Mouse (Mus musculus): ENCODE measurements around the gene Gnpnat1. TPM values are rescaled to one million over a fixed set of nuclear protein-coding genes. Genes with fewer than 3 reads are reported as not detected.

Gnpnat1 gene
- polyA plus RNA-seq, 1 experiment: 12.5 TPM

DNA sequence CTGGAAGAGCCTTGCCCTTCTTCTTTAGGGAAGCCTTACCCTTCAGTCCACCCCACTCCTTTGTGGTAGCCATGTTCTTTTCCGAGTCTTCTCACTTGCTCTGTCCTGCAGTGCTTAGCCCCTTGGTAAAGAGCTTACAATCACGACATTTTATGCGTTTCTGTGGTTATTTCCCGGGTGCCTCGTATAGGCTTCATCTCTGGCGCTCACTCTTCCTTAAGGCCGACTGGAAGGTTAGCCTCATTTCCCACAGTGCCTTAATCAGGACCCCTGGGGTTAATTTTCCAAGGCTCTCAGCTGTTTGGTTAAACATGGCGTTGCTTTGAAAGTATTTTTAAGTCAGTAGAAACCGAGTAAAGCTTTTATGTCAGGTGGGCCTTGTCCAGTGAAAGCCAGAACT lies 34.7 kb upstream of the Gnpnat1 start:
- Histone ChIP-seq H3K4me3 (ENCODE audit: insufficient read depth, low read length) (no peak overlapping the region), H3K27ac (ENCODE audit: insufficient read depth, low read depth, low read length) (no peak overlapping the region), H3K4me1 (ENCODE audit: control insufficient read depth, insufficient read depth, low read length) (no peaks in the 10 kb centered on the region)
- TF ChIP-seq CTCF (IDR thresholded peaks at IDR 0.05; ENCODE audit: low read depth, low read length) (no peak), POLR2A (IDR thresholded peaks at IDR 0.05; ENCODE audit: borderline replicate concordance, low read depth, low read length) (no peak)

DNA sequence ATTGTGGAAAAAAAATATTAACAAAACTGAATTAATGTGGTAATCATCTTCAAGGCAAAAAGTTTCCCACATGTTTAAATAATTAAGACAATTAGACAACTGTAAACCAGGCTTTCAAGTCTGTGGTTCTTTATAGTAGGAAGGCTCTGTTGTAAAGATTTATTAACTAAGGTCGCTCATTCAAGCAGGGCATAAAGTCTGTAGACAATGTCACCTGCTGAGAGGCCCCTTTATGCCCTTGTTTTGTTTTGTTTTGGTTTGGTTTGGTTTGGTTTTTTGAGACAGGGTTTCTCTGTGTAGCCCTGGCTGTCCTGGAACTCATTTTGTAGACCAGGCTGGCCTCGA lies 34.2 kb upstream of the Gnpnat1 start:
- TF ChIP-seq POLR2A (IDR thresholded peaks at IDR 0.05; ENCODE audit: borderline replicate concordance, low read depth, low read length) (no peak), CTCF (IDR thresholded peaks at IDR 0.05; ENCODE audit: low read depth, low read length) (no peak)
- H3K4me1 ChIP-seq (ENCODE audit: control insufficient read depth, insufficient read depth, low read length): no peaks in the 10 kb centered on the region
- H3K27ac ChIP-seq (ENCODE audit: insufficient read depth, low read depth, low read length): no peak overlapping the region
- no peak overlapping the region for H3K4me3 ChIP-seq (ENCODE audit: insufficient read depth, low read length)

DNA sequence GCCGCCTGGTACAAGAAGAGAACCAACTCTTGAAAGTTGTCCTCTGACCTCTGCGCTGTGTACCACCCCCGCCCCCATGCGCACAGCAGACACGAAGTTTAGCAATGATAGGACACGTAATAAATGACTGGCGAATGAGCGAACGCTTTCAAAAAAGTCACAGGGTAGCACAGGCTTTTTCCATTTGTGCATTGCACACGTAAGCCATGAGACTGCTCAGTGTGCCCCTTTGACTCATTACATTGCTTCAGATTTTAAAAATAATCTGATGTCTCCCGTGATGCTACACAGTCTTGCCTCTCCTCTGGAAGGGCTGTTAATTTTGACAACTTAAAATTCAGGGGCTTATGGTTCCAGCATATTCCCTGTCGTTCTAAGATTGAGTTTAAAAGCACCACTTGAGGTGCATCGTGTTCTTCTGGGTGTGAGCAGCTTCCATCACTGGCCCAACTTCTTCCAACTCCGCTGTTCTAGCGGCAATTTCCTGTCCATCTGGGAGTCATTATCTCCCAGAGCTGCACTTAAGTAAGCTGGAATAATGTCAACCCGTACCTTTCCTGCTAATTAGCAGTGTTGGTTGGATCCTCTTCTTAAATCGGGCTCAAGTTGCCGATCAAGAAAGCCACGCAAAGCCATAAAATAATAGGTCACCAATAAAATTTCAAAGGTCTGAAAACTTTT lies 33.7 kb upstream of the Gnpnat1 start:
- Histone ChIP-seq H3K27ac (ENCODE audit: insufficient read depth, low read depth, low read length) (no peak overlapping the region), H3K4me1 (ENCODE audit: control insufficient read depth, insufficient read depth, low read length) (no peaks in the 10 kb centered on the region), H3K4me3 (ENCODE audit: insufficient read depth, low read length) (no peak overlapping the region)
- no peak for TF ChIP-seq POLR2A (IDR thresholded peaks at IDR 0.05; ENCODE audit: borderline replicate concordance, low read depth, low read length)
- TF ChIP-seq CTCF (IDR thresholded peaks at IDR 0.05; ENCODE audit: low read depth, low read length): no peak

DNA sequence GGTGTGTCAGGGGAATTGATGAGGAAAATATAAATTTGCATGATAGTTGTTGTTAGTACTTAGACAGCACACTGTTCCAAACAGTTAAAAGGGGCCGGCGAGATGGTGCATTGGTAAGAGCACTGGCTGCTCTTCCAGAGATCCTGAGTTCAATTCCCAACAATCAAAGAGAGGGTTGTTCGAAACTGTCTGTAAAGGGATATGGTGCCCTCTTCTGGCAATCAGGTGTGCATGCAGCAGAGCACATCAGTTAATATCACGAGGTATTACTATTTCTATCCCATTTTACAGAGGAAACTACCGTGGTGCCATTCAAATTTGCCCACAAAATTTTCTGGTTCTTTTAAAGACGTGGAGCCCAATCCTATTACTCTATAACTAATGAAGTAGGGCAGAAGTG lies 29.5 kb upstream of the Gnpnat1 start:
- H3K4me1 ChIP-seq (ENCODE audit: control insufficient read depth, insufficient read depth, low read length): no peaks in the 10 kb centered on the region
- TF ChIP-seq POLR2A (IDR thresholded peaks at IDR 0.05; ENCODE audit: borderline replicate concordance, low read depth, low read length) (no peak), CTCF (IDR thresholded peaks at IDR 0.05; ENCODE audit: low read depth, low read length) (no peak)
- H3K27ac ChIP-seq (ENCODE audit: insufficient read depth, low read depth, low read length): no peak overlapping the region
- no peak overlapping the region for H3K4me3 ChIP-seq (ENCODE audit: insufficient read depth, low read length)

DNA sequence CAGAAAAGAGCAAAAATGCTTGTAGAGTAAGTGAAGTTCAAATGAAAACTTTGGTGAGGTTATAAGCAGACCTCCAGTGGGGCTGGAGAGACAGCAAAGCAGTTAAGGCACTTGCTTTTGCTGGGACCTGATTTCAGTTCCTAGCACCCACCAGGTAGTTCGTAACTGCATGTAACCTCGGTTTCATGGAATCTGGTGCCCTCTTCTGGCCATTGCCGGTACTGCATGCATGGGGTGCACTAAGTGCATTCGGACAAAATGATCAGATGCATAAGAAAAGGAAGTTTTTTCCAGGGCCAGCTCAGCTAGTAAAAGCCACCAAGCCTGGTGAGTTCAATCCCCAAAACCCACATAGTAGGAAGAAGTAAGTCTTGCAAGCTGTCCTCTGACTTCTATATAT lies 27.3 kb upstream of the Gnpnat1 start:
- no peak overlapping the region for H3K27ac ChIP-seq (ENCODE audit: insufficient read depth, low read depth, low read length)
- no peak for TF ChIP-seq POLR2A (IDR thresholded peaks at IDR 0.05; ENCODE audit: borderline replicate concordance, low read depth, low read length)
- peak; percentile 81 for TF ChIP-seq CTCF (IDR thresholded peaks at IDR 0.05; ENCODE audit: low read depth, low read length)
- no peak overlapping the region for H3K4me3 ChIP-seq (ENCODE audit: insufficient read depth, low read length)
- no peaks in the 10 kb centered on the region for H3K4me1 ChIP-seq (ENCODE audit: control insufficient read depth, insufficient read depth, low read length)

DNA sequence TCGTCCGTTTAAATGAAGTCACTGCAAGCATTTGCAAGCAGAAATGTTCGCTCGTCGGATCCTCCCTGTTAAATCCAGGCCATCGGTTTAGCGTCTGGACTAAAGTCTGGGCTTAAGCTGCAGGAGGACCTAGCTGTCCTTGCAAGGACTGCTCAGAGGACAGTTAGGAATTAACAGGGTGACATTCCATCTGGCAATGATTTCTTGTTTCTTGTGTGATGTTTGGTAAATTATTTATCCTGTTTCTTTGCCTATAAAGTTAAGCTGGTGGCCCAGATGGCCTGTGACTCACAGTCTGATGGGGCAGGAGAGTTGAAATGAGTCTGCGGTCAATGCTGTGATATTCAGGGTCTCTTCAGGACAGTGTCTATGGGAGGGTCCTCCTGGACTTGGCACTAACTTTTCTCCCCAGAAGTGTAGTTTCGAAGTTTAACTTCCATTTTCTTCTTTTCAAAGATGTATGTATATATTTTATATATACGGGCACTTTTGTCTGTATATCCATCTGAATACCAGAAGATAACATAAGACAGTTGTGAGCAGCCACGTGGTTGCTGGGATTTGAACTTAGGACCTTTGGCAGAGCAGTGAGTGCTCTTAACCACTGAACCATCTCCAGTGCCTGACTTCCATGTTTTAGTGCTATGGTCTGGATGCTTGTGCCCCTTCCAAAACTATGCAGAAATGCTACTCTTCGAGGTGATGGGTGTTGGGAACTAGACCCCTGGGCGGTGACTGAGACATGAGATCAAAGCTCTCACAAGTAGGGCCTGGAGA lies 25.5 kb upstream of the Gnpnat1 start:
- Histone ChIP-seq H3K4me3 (ENCODE audit: insufficient read depth, low read length) (no peak overlapping the region), H3K27ac (ENCODE audit: insufficient read depth, low read depth, low read length) (no peak overlapping the region), H3K4me1 (ENCODE audit: control insufficient read depth, insufficient read depth, low read length) (no peaks in the 10 kb centered on the region)
- no peak for TF ChIP-seq CTCF (IDR thresholded peaks at IDR 0.05; ENCODE audit: low read depth, low read length)
- TF ChIP-seq POLR2A (IDR thresholded peaks at IDR 0.05; ENCODE audit: borderline replicate concordance, low read depth, low read length): no peak

DNA sequence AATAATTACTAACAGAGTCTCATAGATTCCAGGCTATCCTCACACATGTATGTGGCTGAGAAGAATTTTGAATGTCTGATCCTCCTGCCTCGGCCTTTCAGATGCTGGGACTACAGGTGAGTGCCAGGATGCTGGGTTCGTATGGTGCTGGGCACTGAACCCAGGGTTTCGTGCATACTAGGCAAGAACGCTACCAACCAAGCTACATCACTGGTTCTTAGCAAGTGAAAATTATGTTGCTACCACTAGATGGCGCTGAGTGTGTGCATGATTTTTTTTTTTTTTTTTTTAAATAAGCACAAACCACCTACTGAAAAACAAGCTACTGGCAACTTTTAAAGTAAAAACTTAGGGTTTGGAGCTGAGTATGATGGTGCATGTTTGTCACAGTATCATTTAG lies 18.5 kb upstream of the Gnpnat1 start:
- Histone ChIP-seq H3K27ac (ENCODE audit: insufficient read depth, low read depth, low read length) (no peak overlapping the region), H3K4me3 (ENCODE audit: insufficient read depth, low read length) (no peak overlapping the region), H3K4me1 (ENCODE audit: control insufficient read depth, insufficient read depth, low read length) (no peaks in the 10 kb centered on the region)
- TF ChIP-seq CTCF (IDR thresholded peaks at IDR 0.05; ENCODE audit: low read depth, low read length): no peak
- no peak for TF ChIP-seq POLR2A (IDR thresholded peaks at IDR 0.05; ENCODE audit: borderline replicate concordance, low read depth, low read length)

DNA sequence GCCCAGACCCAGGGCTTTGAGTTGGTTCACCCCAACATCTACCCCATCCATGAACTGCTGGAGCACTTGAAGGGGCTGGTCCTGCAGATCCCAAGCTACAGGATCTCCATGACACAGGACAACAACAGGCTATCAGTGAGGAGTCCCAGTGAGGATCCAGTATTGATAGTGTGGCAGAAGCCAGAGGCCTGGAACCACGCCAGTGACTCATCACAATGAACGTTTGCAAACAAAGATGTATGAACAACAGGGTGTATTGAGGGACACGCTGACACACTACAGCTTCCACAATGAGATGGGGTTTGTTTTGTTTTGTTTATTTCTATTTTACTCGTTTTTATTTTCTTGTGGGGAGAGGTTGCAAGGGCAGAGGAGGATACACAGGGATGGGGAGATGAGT lies 17.7 kb upstream of the Gnpnat1 start:
- TF ChIP-seq CTCF (IDR thresholded peaks at IDR 0.05; ENCODE audit: low read depth, low read length) (no peak), POLR2A (IDR thresholded peaks at IDR 0.05; ENCODE audit: borderline replicate concordance, low read depth, low read length) (no peak)
- H3K4me1 ChIP-seq (ENCODE audit: control insufficient read depth, insufficient read depth, low read length): no peaks in the 10 kb centered on the region
- H3K4me3 ChIP-seq (ENCODE audit: insufficient read depth, low read length): no peak overlapping the region
- no peak overlapping the region for H3K27ac ChIP-seq (ENCODE audit: insufficient read depth, low read depth, low read length)

DNA sequence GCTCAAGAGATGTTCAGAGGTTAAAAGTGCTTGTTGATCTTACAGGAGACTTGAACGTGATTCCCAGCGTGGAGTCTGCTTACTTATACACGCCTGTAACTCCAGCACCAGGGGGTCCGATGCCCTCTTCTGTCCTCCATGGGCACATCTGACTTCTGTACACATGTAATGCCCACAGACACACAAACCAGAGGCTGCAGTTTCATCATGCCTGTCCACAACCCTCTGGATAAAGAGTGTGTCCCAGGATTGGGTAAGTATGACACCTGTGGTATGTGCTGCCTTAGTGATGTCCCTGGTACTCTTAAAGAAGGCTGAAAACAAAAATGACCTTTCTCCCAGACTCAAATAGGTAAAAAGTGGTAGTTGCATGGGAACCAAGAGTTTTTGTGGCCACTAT lies 14.6 kb upstream of the Gnpnat1 start:
- TF ChIP-seq CTCF (IDR thresholded peaks at IDR 0.05; ENCODE audit: low read depth, low read length) (no peak), POLR2A (IDR thresholded peaks at IDR 0.05; ENCODE audit: borderline replicate concordance, low read depth, low read length) (no peak)
- H3K4me3 ChIP-seq (ENCODE audit: insufficient read depth, low read length): no peak overlapping the region
- no peak overlapping the region for H3K27ac ChIP-seq (ENCODE audit: insufficient read depth, low read depth, low read length)
- no peaks in the 10 kb centered on the region for H3K4me1 ChIP-seq (ENCODE audit: control insufficient read depth, insufficient read depth, low read length)

DNA sequence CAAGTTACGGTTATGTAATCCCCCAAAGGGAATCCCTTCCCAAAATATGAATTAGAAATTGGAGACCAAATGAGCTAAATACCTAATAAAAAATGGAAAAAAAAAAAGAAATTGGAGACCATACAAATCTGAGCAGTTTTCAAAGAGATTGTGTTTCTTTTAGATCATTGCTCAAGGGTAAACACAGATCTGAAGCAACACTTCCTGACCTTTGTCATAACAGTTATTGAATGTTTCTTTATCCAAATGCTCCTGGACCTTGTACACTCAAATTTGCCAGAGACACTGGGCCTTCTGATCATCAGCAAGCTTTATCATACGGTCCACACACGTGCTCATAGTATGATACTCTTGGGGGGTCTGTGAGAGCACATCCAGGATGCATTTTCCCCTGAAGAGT lies 13.8 kb upstream of the Gnpnat1 start:
- H3K27ac ChIP-seq (ENCODE audit: insufficient read depth, low read depth, low read length): no peak overlapping the region
- H3K4me1 ChIP-seq (ENCODE audit: control insufficient read depth, insufficient read depth, low read length): no peaks in the 10 kb centered on the region
- TF ChIP-seq CTCF (IDR thresholded peaks at IDR 0.05; ENCODE audit: low read depth, low read length) (no peak), POLR2A (IDR thresholded peaks at IDR 0.05; ENCODE audit: borderline replicate concordance, low read depth, low read length) (no peak)
- H3K4me3 ChIP-seq (ENCODE audit: insufficient read depth, low read length): no peak overlapping the region

Data from bone marrow macrophage, adult 2 months (primary cell).